Mouse (Mus musculus): ENCODE results near the gene Nme3. TPM values are rescaled to one million over a fixed set of nuclear protein-coding genes. Genes with fewer than 3 reads are reported as not detected.
A peak's percentile ranks its signal among the peaks of the same experiment; 100 is the strongest.

The Nme3 gene
- polyA plus RNA-seq, 1 experiment from 2014 or later: 37.9 TPM

DNA sequence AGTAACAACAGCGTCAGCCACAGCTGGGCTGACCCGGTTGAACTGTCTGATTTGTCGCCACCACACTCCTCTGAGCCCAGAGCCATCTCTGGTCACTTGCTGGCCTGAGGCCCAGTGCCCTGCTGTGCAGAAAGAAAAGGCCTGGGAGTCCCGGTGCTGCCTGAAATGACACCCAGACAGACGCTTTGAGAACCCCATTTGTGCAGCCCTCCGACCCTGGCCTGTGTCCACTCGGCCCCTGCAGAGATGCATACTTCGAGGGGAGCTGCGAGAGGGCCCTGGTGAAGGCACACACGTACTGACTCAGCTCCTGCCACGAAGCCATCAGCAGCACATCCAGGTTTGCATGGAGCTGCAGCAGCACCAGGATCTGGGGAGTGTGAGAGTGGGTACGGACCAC is 3.5 kb upstream of the Nme3 start:
- H3K36me3 ChIP-seq (ENCODE audit: control insufficient read depth, insufficient read depth, low read length): peaks cover 20% of the 10 kb centered on the region

DNA sequence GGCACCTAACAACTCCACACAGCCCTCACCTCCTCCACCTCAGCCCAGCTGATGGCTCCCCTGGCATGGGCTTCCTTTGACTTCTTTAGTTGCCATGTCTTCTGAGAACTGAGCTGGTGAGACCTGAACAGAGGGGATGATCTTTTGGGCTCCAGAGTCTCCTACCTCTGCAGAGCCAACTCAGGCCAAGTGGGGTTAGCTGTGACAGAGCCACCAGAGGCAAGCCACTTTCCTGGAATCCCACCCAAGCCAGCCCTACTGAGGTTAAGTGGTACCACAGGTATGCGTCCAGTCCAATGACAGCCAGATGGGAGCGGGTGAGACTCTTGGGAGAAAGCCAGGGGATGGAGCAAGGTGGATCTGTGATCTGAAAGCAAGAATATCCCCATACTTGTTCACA is 3.0 kb upstream of the Nme3 start:
- Histone ChIP-seq H3K9me3 (replicated peaks; ENCODE audit: control insufficient read depth, low read length) (no peaks in the 10 kb centered on the region), H3K4me2 (no peak overlapping the region), H3K27me3 (ENCODE audit: control insufficient read depth, insufficient read depth, low read length) (no peaks in the 10 kb centered on the region), H3K4me1 (ENCODE audit: control insufficient read depth, insufficient read depth, low read length) (peaks cover 31% of the 10 kb centered on the region), H3K27ac (ENCODE audit: low read depth, low read length) (no peak overlapping the region), H3K36me3 (ENCODE audit: control insufficient read depth, insufficient read depth, low read length) (peaks cover 20% of the 10 kb centered on the region), H3K9ac (ENCODE audit: low read depth, low read length) (no peak overlapping the region), H3K4me3 (ENCODE audit: low read depth, low read length) (no peak overlapping the region)
- whole genome bisulfite sequencing (ENCODE audit: insufficient replicate concordance): 88% methylated on average over 2 of the region's 2 CpGs
- no peak for ATAC-seq (replicated peaks; ENCODE audit: insufficient number of reproducible peaks, low FRiP score, low TSS enrichment)

More for the DNA sequence above, 3.5 kb upstream of the Nme3 start:
- Histone ChIP-seq H3K4me1 (ENCODE audit: control insufficient read depth, insufficient read depth, low read length) (peaks cover 33% of the 10 kb centered on the region), H3K27ac (ENCODE audit: low read depth, low read length) (no peak overlapping the region), H3K9ac (ENCODE audit: low read depth, low read length) (no peak overlapping the region), H3K27me3 (ENCODE audit: control insufficient read depth, insufficient read depth, low read length) (no peaks in the 10 kb centered on the region), H3K4me2 (no peak overlapping the region), H3K9me3 (replicated peaks; ENCODE audit: control insufficient read depth, low read length) (no peaks in the 10 kb centered on the region), H3K4me3 (ENCODE audit: low read depth, low read length) (no peak overlapping the region)
- 89% methylated on average over 12 of the region's 12 CpGs for WGBS (ENCODE audit: insufficient replicate concordance)
- ATAC-seq (replicated peaks; ENCODE audit: insufficient number of reproducible peaks, low FRiP score, low TSS enrichment): no peak

DNA sequence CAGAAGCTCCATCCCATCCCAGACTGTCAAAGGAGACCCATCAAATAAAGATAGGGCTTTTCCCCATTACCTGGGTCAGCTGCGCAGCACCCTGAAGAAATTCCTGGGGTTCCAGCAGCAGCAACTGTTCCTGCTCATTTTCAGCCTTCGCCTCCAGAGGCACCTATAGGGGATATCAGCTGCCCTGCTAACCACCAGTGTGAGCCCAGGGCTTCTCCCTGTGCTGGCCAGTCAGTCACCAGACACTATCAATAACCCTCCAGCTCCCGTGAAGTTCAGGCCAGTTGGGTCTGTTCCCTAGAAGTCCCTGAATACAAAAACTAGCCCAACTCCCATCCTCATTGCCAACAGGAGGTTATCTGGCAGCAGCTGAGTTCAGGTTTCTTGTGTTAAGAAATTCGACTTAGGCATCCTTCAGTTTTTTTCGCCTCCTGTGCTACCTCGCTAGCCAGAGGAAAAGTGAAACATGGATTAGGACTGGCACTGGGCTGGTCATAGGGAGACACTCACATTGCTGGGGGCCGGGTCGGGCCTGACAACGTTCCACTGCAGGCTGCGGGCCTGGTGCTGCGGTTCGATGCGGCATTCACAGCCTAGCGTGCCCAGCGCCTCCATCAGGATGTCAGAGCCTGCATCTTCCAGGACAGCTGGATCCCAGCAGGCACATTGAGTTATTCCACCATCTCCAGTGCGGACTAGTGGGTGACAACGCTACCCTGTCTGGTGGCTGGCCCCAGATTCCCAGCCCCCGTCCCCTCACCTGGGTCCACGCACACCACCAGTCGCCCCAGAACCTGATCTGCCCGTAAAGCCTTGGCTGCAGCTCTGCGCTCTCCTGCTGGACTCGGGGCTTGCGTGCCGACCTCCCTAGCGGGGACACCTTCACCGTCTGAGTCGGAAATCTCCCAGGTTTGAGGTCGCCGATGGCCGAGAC is 2.0 kb upstream of the Nme3 start:
- H3K27ac ChIP-seq (ENCODE audit: low read depth, low read length): peak overlapping the region; percentile 70
- H3K4me3 ChIP-seq (ENCODE audit: low read depth, low read length): peak overlapping the region; percentile 69
- peaks cover 35% of the 10 kb centered on the region for H3K4me1 ChIP-seq (ENCODE audit: control insufficient read depth, insufficient read depth, low read length)
- ATAC-seq (replicated peaks; ENCODE audit: insufficient number of reproducible peaks, low FRiP score, low TSS enrichment): no peak
- peak overlapping the region; percentile 84 for H3K4me2 ChIP-seq
- H3K27me3 ChIP-seq (ENCODE audit: control insufficient read depth, insufficient read depth, low read length): no peaks in the 10 kb centered on the region
- 10% methylated on average over 31 of the region's 31 CpGs for WGBS (ENCODE audit: insufficient replicate concordance)
- no peaks in the 10 kb centered on the region for H3K9me3 ChIP-seq (replicated peaks; ENCODE audit: control insufficient read depth, low read length)
- peak overlapping the region; percentile 84 for H3K9ac ChIP-seq (ENCODE audit: low read depth, low read length)
- H3K36me3 ChIP-seq (ENCODE audit: control insufficient read depth, insufficient read depth, low read length): peaks cover 27% of the 10 kb centered on the region

DNA sequence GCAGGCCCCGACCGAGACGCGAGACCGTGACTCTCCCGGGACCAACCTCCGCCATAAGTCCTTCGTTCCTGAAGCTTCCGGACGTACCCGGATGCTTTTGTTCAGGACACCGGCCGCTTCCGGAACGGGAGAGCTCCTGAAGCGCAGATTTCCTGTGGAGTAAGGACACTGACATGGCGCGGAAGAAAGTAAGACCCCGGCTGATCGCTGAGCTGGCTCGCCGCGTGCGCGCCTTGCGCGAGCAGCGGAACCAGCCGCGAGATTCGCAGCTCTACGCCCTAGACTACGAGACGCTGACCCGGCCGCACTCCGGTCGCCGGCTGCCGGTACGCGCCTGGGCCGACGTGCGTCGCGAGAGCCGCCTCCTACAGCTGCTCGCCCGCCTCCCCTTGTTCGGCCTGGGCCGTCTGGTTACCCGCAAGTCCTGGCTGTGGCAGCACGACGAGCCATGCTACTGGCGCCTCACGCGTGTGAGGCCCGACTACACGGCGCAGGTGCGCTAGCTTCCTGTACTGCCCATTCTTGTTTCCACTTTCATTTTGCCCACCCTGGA is 1.2 kb upstream of the Nme3 start, which contains the start of the genes Eme2 and Mrps34:
TSS of gene Eme2 (minus strand) at position 93 of the 553 bp plus-strand sequence.
TSS of gene Mrps34 (plus strand) at position 122 of the 553 bp plus-strand sequence.
- Histone ChIP-seq H3K36me3 (ENCODE audit: control insufficient read depth, insufficient read depth, low read length) (peaks cover 34% of the 10 kb centered on the region), H3K27ac (ENCODE audit: low read depth, low read length) (peak within 1 kb of the TSS; percentile 70), H3K4me2 (peak within 1 kb of the TSS; percentile 84), H3K27me3 (ENCODE audit: control insufficient read depth, insufficient read depth, low read length) (no peaks in the 10 kb centered on the region), H3K9me3 (replicated peaks; ENCODE audit: control insufficient read depth, low read length) (no peaks in the 10 kb centered on the region), H3K4me3 (ENCODE audit: low read depth, low read length) (peak within 1 kb of the TSS; percentile 69), H3K9ac (ENCODE audit: low read depth, low read length) (peak within 1 kb of the TSS; percentile 84), H3K4me1 (ENCODE audit: control insufficient read depth, insufficient read depth, low read length) (peaks cover 35% of the 10 kb centered on the region)
- WGBS (ENCODE audit: insufficient replicate concordance): under 1% methylated on average over 53 of the region's 62 CpGs
- 0 out of 2 replicates have a peak, but pooled peaks have one; percentile 9 for ATAC-seq (replicated peaks; ENCODE audit: insufficient number of reproducible peaks, low FRiP score, low TSS enrichment)

DNA sequence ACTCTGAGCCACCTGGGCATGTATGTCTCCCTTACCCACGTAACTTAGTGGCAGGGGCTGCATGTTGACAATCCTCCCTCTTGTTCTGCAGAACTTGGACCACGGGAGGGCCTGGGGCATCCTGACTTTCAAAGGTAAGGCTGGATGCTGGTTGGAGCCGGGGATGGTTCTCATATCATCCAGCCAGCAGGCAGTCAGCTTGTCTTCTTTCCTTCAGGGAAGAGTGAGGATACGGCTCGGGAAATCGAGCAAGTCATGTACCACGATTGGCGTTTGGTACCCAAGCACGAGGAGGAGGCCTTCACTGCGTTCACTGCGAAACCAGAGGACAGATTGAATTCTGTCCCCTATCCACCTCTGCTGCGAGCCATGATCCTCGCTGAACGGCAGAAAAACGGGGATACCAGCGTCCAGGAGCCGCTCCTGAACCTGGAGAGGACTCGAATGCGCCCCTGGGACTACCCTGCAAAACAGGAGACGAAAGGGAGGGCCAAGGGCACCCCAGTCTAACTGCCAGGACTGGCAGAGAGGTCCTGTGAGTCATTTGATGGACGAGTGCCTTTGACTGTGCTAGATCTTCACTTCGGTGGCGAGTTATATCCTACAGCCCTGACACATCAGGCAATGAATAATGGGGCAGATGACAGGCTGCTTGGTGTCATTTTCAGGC is 594 bp upstream of the Nme3 start:
- H3K9me3 ChIP-seq (replicated peaks; ENCODE audit: control insufficient read depth, low read length): no peaks in the 10 kb centered on the region
- H3K4me2 ChIP-seq: peak overlapping the region; percentile 84
- H3K36me3 ChIP-seq (ENCODE audit: control insufficient read depth, insufficient read depth, low read length): peaks cover 41% of the 10 kb centered on the region
- 14% methylated on average over 23 of the region's 23 CpGs for WGBS (ENCODE audit: insufficient replicate concordance)
- H3K4me1 ChIP-seq (ENCODE audit: control insufficient read depth, insufficient read depth, low read length): peaks cover 35% of the 10 kb centered on the region
- H3K27me3 ChIP-seq (ENCODE audit: control insufficient read depth, insufficient read depth, low read length): no peaks in the 10 kb centered on the region
- no peak for ATAC-seq (replicated peaks; ENCODE audit: insufficient number of reproducible peaks, low FRiP score, low TSS enrichment)
- H3K4me3 ChIP-seq (ENCODE audit: low read depth, low read length): peak overlapping the region; percentile 69
- peak overlapping the region; percentile 70 for H3K27ac ChIP-seq (ENCODE audit: low read depth, low read length)
- peak overlapping the region; percentile 84 for H3K9ac ChIP-seq (ENCODE audit: low read depth, low read length)

DNA sequence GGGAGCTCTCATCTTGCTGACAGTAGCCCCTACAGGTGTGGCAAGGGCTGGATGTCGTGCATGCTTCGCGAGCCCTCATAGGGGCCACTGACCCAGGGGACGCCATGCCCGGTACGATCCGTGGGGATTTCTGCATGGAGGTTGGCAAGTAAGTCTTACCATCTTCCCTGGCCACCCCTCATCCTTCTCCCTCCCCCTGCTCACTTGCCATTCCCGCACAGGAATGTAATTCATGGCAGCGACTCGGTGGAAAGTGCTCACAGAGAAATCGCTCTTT is 631 bp downstream of the Nme3 start:
- H3K4me2 ChIP-seq: peak overlapping the region; percentile 84
- no peaks in the 10 kb centered on the region for H3K27me3 ChIP-seq (ENCODE audit: control insufficient read depth, insufficient read depth, low read length)
- ATAC-seq (replicated peaks; ENCODE audit: insufficient number of reproducible peaks, low FRiP score, low TSS enrichment): no peak
- H3K36me3 ChIP-seq (ENCODE audit: control insufficient read depth, insufficient read depth, low read length): peaks cover 46% of the 10 kb centered on the region
- peak overlapping the region; percentile 84 for H3K9ac ChIP-seq (ENCODE audit: low read depth, low read length)
- peak overlapping the region; percentile 69 for H3K4me3 ChIP-seq (ENCODE audit: low read depth, low read length)
- H3K4me1 ChIP-seq (ENCODE audit: control insufficient read depth, insufficient read depth, low read length): peaks cover 35% of the 10 kb centered on the region
- 45% methylated on average over 11 of the region's 11 CpGs for WGBS (ENCODE audit: insufficient replicate concordance)
- H3K27ac ChIP-seq (ENCODE audit: low read depth, low read length): no peak overlapping the region
- no peaks in the 10 kb centered on the region for H3K9me3 ChIP-seq (replicated peaks; ENCODE audit: control insufficient read depth, low read length)

DNA sequence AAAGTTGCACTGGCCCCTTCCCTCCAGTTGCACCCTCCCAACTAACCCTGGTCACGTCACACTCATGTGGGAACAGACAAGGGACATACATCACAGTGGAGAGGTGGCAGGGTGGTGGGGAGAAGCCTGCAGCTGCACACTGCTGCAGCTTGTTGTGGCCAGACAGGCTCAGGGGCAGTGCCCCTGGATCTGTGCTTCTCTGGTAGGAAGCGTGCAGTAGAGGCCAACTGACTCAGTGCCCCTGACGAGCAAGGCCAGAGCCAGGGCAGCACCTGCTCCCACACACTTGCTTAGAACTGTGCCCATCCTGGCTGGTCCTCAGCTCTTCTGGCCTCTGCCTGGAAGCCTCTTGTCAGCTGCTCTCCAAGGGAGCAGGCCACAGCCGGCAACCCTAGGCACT is 1.3 kb downstream of the Nme3 start:
- peaks cover 45% of the 10 kb centered on the region for H3K36me3 ChIP-seq (ENCODE audit: control insufficient read depth, insufficient read depth, low read length)
- ATAC-seq (replicated peaks; ENCODE audit: insufficient number of reproducible peaks, low FRiP score, low TSS enrichment): no peak
- H3K4me1 ChIP-seq (ENCODE audit: control insufficient read depth, insufficient read depth, low read length): peaks cover 35% of the 10 kb centered on the region
- H3K27ac ChIP-seq (ENCODE audit: low read depth, low read length): no peak overlapping the region
- 87% methylated on average over 4 of the region's 4 CpGs for WGBS (ENCODE audit: insufficient replicate concordance)
- no peaks in the 10 kb centered on the region for H3K9me3 ChIP-seq (replicated peaks; ENCODE audit: control insufficient read depth, low read length)
- H3K4me2 ChIP-seq: peak overlapping the region; percentile 84
- H3K4me3 ChIP-seq (ENCODE audit: low read depth, low read length): no peak overlapping the region
- H3K9ac ChIP-seq (ENCODE audit: low read depth, low read length): no peak overlapping the region
- no peaks in the 10 kb centered on the region for H3K27me3 ChIP-seq (ENCODE audit: control insufficient read depth, insufficient read depth, low read length)

DNA sequence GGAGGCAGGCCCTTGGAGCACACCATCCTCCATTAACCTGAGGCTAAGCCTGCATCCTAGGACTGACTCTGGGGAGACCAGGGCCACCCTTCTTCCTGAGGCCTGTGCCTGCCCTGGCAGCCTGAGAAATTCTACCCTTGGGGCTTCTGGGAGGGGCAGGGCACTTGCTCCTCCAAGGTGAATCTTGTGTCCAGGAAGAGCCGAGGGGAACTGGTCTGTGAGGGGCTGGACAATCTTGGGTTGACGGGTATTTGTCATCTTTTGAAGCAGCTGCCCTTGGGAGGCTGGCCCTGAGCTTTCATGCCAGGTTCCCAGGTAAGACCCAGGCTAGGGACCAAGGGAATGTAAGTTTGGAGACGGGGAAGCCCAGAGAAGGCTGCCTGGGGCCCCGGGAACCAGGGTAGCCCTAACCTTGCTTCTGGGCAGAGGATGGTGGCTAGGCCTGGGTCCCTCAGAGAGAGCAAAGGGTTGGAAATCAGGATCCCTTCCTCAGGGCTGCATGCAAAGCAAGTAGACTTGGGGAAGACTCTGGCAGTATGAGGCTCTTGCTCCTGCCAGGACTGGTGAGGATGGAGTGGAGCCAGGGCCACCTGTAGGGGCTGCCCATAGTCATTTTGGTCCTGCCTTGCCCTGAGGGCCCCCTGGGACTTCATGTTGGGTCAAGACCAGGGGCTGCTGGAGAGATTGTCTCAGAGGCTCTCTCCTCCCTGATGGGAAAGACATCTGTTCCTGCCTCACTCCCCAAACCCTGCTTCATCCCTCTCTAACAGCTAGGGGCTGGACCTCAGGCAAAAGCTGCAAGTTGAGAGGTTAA is 1.9 kb downstream of the Nme3 start:
- H3K4me2 ChIP-seq: no peak overlapping the region; the same call in 1 of the 2 replicates
- no peak overlapping the region for H3K4me3 ChIP-seq (ENCODE audit: low read depth, low read length)
- H3K27ac ChIP-seq (ENCODE audit: low read depth, low read length): no peak overlapping the region
- peaks cover 35% of the 10 kb centered on the region for H3K4me1 ChIP-seq (ENCODE audit: control insufficient read depth, insufficient read depth, low read length)
- H3K36me3 ChIP-seq (ENCODE audit: control insufficient read depth, insufficient read depth, low read length): peaks cover 46% of the 10 kb centered on the region
- H3K9me3 ChIP-seq (replicated peaks; ENCODE audit: control insufficient read depth, low read length): no peaks in the 10 kb centered on the region
- no peak overlapping the region for H3K9ac ChIP-seq (ENCODE audit: low read depth, low read length)
- WGBS (ENCODE audit: insufficient replicate concordance): 87% methylated on average over 4 of the region's 4 CpGs
- no peaks in the 10 kb centered on the region for H3K27me3 ChIP-seq (ENCODE audit: control insufficient read depth, insufficient read depth, low read length)
- ATAC-seq (replicated peaks; ENCODE audit: insufficient number of reproducible peaks, low FRiP score, low TSS enrichment): no peak

Data from heart, embryonic 11.5 days (tissue).